Mouse (Mus musculus) kidney, postnatal 0 days (tissue): ENCODE data around the gene Rab3a. TPM values are rescaled to one million over a fixed set of nuclear protein-coding genes. Genes with fewer than 3 reads are reported as not detected.
A peak's percentile ranks its signal among the peaks of the same experiment; 100 is the strongest.

Experiments used
- ATAC-seq: fragments of 200-750 bp; cut with Nextera tagmentation; replicated peaks from 2 replicates; pipeline ENCODE4 v1.8.0; 2017; ENCODE audit warnings: low read depth, moderate number of reproducible peaks, moderate TSS enrichment, moderate library complexity; ENCODE audit not compliant: low FRiP score
- DNase-seq: peaks from one replicate; pipeline ENCODE4 v3.0.0-alpha.2; 2016; ENCODE audit warnings: low spot score
- H3K27ac ChIP-seq: fragments of 300-500 bp; sonication (generic); 2 replicates; pipeline ENCODE4 v1.5.1; 2014; ENCODE audit warnings: mild to moderate bottlenecking
- H3K27me3 ChIP-seq: fragments of 300-500 bp; sonication (generic); 2 replicates; pipeline ENCODE4 v1.6.1; 2014; ENCODE audit warnings: low read length, mixed read lengths; ENCODE audit not compliant: insufficient read depth
- H3K36me3 ChIP-seq: fragments of 300-500 bp; sonication (generic); 2 replicates; pipeline ENCODE4 v1.6.1; 2014; ENCODE audit warnings: low read length, mixed read lengths; ENCODE audit not compliant: insufficient read depth
- H3K4me1 ChIP-seq: fragments of 300-500 bp; sonication (generic); replicated peaks from 2 replicates; pipeline ENCODE4 v1.6.1; 2014; ENCODE audit warnings: antibody characterized with exemption, low read length, mixed read lengths; ENCODE audit not compliant: insufficient read depth
- H3K4me2 ChIP-seq: fragments of 300-500 bp; sonication (generic); 2 replicates; pipeline ENCODE4 v1.6.1; 2014; ENCODE audit warnings: mild to moderate bottlenecking, low read length, moderate library complexity, mixed read lengths
- H3K4me3 ChIP-seq: fragments of 300-500 bp; sonication (generic); replicated peaks from 2 replicates; pipeline ENCODE4 v1.5.1; 2014; ENCODE audit warnings: low read depth, low read length
- H3K9ac ChIP-seq: fragments of 300-500 bp; sonication (generic); 2 replicates; pipeline ENCODE4 v1.6.1; 2014; ENCODE audit warnings: low read depth, low read length
- H3K9me3 ChIP-seq: fragments of 300-500 bp; sonication (generic); replicated peaks from 2 replicates; pipeline ENCODE4 v1.6.1; 2016; ENCODE audit warnings: low read length, inconsistent platforms, mixed read lengths
- CTCF ChIP-seq: IDR thresholded peaks from 2 replicates; pipeline ENCODE4 v1.5.1; 2016; ENCODE audit warnings: antibody characterized with exemption, low read depth, mild to moderate bottlenecking, moderate library complexity
- WGBS: fragments of 180-500 bp; shearing (Covaris S2); extraction: QIAGEN DNeasy Blood & Tissue Kit; methylation state at CpG from one replicate; pipeline ENCODE4 v1.1.7; 2014; 5-methylcytosine and 5-hydroxymethylcytosine counted together
- polyA plus RNA-seq: library from polyadenylated mRNA; unstranded; fragments of >200 nt; fragmentation: Nextera tagmentation; extraction: Ambion mirVana; gene quantifications from 2 replicates; pipeline ENCODE4 v1.2.1, GENCODE M21; 2015

Rab3a gene
- polyA plus RNA-seq, 1 experiment from 2014 or later: 20.5 TPM

DNA sequence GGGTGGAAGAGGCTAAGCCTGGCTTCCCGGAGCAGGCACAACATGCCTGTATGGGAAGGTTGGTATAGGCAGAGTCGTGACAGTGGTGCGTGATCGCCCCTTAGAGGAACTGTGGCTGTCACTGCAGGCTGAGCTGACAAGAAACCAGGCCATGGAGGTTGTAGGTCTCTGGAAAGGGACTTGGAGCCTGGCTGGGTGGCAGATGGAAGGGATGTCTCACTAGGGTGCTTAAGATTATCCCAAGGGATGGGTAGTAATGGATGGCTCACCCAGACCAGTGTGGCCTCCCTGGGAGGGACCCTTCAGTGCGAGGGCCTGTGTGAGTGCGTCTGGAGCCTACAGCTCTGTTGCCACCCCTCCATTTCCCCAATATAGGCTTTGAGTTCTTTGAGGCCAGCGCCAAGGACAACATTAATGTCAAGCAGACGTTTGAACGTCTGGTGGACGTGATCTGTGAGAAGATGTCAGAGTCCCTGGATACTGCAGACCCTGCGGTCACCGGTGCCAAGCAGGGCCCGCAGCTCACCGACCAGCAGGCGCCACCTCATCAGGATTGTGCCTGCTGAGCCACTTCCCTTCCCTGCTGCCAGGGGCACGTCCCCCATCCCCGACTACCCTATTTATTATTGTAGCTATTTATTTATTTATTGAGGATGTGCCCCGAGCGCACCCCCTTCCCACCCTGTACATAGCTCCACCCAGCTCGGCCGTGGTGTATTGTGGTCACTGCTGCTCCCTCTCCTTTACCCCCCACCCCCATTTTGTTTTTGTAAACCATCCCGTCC, 3.2 kb downstream of the Rab3a start:
- Histone ChIP-seq H3K36me3 (0 out of 2 replicates have a peak, but pooled peaks cover 12% of the 10 kb centered on the region), H3K4me3 (no peak overlapping the region), H3K27me3 (no peaks in the 10 kb centered on the region), H3K4me2 (no peak overlapping the region), H3K27ac (no peak overlapping the region), H3K4me1 (peaks cover 31% of the 10 kb centered on the region), H3K9ac (peak overlapping the region; percentile 35; the same call in 1 of the 2 replicates), H3K9me3 (no peaks in the 10 kb centered on the region)
- ATAC-seq (no peak), DNase-seq (no peak)
- WGBS: 74% methylated on average over 22 of the region's 22 CpGs
- TF ChIP-seq CTCF: peak; percentile 66

DNA sequence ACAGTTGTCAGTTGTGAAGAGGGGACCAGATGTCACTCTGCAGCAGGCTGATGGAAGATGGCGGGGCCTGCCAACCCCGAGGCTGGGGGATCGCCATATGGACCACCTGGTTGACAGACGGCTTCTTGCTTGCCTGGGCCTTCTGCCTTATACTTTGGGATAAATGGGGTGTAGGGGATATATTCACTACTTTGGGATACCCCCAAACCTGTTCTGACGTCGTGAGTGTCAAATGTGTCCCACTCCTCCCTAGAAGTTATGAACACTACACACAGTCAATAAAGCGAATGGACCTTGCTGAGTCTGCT, 3.8 kb downstream of the Rab3a start:
- H3K4me3 ChIP-seq: no peak overlapping the region
- H3K27me3 ChIP-seq: no peaks in the 10 kb centered on the region
- no peak overlapping the region for H3K4me2 ChIP-seq
- no peak for TF ChIP-seq CTCF
- 82% methylated on average over 7 of the region's 7 CpGs for WGBS
- DNase-seq: no peak
- H3K4me1 ChIP-seq: peaks cover 26% of the 10 kb centered on the region
- ATAC-seq: no peak
- no peak overlapping the region for H3K27ac ChIP-seq
- no peaks in the 10 kb centered on the region for H3K9me3 ChIP-seq
- H3K9ac ChIP-seq: no peak overlapping the region
- 0 out of 2 replicates have a peak, but pooled peaks cover 12% of the 10 kb centered on the region for H3K36me3 ChIP-seq

DNA sequence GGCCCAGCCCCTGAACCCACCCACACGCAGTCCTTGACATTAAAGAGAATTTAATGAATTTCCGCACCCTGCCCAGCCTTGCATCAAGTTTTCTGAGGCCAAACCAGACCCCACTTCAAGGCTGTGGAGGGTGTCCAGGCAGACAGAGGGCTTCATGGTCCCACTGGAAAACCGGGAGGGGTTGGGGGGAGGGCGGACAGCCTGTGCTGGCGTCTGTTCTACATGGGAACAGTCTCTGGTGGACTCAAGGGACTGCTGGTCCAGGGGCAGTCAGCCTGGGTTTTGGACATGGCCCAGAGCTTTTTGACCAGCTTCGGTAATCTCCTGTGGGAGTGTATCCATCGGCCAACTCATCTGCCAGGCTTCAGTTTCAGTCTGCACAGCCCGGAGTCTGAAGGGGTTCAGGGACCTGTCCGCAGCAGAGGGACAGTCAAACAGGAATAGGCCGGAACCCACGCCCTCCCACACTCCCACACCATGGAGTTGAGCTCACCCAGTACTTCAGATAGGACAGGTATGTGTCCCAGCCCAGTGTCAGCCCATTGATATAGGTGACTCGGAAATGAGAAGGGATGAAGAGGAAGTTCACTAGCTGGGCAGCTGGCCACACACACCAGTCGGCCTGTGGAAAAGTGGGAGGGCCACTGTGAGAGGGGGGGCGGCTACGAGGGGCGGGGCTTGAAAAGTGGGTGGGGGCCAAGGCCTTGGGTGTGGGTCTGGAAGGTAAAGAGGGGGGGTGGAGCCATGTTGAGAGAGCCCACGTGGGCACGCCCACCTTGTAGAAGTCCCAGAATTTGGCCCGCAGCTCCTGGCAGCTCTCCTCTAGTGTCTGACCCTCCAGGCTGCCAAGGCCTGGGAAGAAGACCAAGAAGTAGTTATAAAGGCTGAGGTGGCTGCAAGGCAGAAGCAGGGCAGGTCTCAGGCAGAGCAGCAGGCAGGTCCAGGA, 4.4 kb downstream of the Rab3a start:
- no peaks in the 10 kb centered on the region for H3K9me3 ChIP-seq
- no peak overlapping the region for H3K9ac ChIP-seq
- TF ChIP-seq CTCF: no peak
- 55% methylated on average over 19 of the region's 19 CpGs for WGBS
- H3K4me2 ChIP-seq: no peak overlapping the region
- H3K36me3 ChIP-seq: 0 out of 2 replicates have a peak, but pooled peaks cover 12% of the 10 kb centered on the region
- no peak overlapping the region for H3K27ac ChIP-seq
- no peak for DNase-seq
- ATAC-seq: no peak
- H3K4me1 ChIP-seq: peaks cover 20% of the 10 kb centered on the region
- H3K4me3 ChIP-seq: no peak overlapping the region
- no peaks in the 10 kb centered on the region for H3K27me3 ChIP-seq

DNA sequence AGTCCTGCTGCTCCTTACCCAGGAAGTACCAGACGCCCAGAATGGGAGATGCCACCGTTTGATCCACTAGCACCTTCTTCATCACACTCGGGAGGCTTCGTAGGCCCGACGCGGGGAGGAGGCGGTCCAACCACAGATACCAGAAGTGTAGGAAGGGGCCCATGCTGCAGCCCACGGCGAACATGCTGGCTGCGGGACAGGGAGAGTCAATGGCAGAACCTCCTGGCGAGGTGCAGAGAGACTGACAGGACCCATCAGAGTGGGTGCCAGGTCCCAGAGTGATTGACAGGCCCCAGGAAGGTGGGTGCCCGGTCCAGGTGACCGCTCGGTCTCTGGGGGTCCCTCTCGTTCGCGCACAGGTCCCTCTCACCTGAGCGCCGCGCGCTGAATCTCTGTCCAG, 5.9 kb downstream of the Rab3a start:
- peak overlapping the region; percentile 83 for H3K27ac ChIP-seq
- peaks cover 17% of the 10 kb centered on the region; the same call in 1 of the 2 replicates for H3K4me1 ChIP-seq
- 0 out of 2 replicates have a peak, but pooled peaks cover 12% of the 10 kb centered on the region for H3K36me3 ChIP-seq
- peak overlapping the region; percentile 99 for H3K4me2 ChIP-seq
- peak overlapping the region; percentile 62 for H3K4me3 ChIP-seq
- TF ChIP-seq CTCF: no peak
- no peak for DNase-seq
- WGBS: under 1% methylated on average over 22 of the region's 22 CpGs
- H3K27me3 ChIP-seq: no peaks in the 10 kb centered on the region
- H3K9me3 ChIP-seq: no peaks in the 10 kb centered on the region
- no peak for ATAC-seq
- peak overlapping the region; percentile 82 for H3K9ac ChIP-seq

DNA sequence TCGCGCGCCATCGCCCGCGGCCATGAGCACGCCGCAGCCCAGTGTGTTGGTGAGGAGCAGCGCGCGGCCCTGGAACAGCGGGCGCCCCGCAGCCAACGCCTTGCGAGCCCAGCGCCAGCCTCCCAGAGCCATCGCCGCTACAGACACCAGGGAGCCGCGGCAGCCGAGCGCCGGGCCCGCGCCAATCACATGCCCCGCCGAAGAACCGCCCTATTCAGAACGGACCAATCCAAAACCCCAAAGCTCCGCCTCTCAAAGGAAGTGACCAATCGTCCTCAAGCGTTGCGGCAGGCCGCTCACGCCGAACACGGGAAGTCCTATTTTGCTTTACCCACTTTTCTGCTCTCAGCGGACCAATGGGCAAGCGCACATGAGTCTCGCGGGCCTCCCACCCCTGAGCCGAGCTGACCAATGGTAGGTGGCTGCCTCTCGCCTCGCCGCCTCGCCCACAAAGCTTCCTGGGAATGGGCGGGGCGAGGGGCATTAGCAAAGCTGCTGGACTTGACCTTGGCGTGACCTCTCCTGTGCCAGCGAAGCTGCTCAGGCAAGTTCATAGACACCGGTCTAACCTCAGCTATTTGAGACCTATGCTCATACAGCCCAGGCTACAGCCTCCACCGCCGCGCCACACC, 6.4 kb downstream of the Rab3a start, which contains the start of gene Mpv17l2:
TSS of gene Mpv17l2 (minus strand) at position 172 of the 632 bp plus-strand sequence.
- Histone ChIP-seq H3K4me1 (peaks cover 20% of the 10 kb centered on the region; the same call in 1 of the 2 replicates), H3K4me3 (peak within 1 kb of the TSS; percentile 62), H3K27me3 (no peaks in the 10 kb centered on the region), H3K36me3 (0 out of 2 replicates have a peak, but pooled peaks cover 11% of the 10 kb centered on the region), H3K4me2 (peak within 1 kb of the TSS; percentile 99), H3K27ac (peak within 1 kb of the TSS; percentile 83), H3K9me3 (no peaks in the 10 kb centered on the region), H3K9ac (peak within 1 kb of the TSS; percentile 82)
- peak; percentile 93 for ATAC-seq
- DNase-seq: peak; percentile 100
- no peak for TF ChIP-seq CTCF
- WGBS: under 1% methylated on average over 54 of the region's 55 CpGs

DNA sequence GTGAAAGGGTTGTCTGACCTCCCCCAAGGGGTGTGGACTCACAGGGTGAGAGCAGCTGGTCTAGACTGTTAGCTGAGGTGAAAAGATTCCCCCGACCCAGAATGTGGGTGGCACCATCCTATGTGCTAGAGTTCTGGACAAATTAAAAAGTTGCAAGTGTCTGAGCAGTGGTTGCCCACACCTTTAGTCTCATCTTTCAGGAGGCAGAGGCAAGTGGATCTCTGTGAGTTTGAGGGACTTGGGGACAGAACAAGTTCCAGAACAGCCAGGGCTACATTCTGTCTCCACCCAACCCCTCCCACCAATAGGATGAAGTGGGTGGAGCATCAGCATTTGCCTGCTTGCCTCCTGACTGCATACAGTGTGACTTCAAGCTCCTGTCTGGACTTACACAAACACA, 7.6 kb downstream of the Rab3a start:
- no peak overlapping the region for H3K27ac ChIP-seq
- H3K27me3 ChIP-seq: no peaks in the 10 kb centered on the region
- H3K4me2 ChIP-seq: no peak overlapping the region
- H3K36me3 ChIP-seq: 0 out of 2 replicates have a peak, but pooled peaks cover 6% of the 10 kb centered on the region
- 77% methylated on average over 1 of the region's 1 CpGs for WGBS
- DNase-seq (no peak), ATAC-seq (no peak)
- no peaks in the 10 kb centered on the region for H3K9me3 ChIP-seq
- H3K9ac ChIP-seq: no peak overlapping the region
- H3K4me1 ChIP-seq: peaks cover 31% of the 10 kb centered on the region
- no peak for TF ChIP-seq CTCF
- H3K4me3 ChIP-seq: no peak overlapping the region
